Mouse (Mus musculus) fat pad, adult 2 months (tissue): ENCODE measurements at regions not wholly inside any gene's neighbourhood (a gene's known extent, or its start where the extent isn't known, plus 50 kb on each side); places are given as distances from the start of the nearest gene placed in this dataset.

ENCODE experiments used
- DNase-seq: peaks from one replicate; pipeline ENCODE4 v3.0.0-alpha.2; 2011; ENCODE audit warnings: low read depth, low spot score; ENCODE audit errors: extremely low read depth

DNA sequence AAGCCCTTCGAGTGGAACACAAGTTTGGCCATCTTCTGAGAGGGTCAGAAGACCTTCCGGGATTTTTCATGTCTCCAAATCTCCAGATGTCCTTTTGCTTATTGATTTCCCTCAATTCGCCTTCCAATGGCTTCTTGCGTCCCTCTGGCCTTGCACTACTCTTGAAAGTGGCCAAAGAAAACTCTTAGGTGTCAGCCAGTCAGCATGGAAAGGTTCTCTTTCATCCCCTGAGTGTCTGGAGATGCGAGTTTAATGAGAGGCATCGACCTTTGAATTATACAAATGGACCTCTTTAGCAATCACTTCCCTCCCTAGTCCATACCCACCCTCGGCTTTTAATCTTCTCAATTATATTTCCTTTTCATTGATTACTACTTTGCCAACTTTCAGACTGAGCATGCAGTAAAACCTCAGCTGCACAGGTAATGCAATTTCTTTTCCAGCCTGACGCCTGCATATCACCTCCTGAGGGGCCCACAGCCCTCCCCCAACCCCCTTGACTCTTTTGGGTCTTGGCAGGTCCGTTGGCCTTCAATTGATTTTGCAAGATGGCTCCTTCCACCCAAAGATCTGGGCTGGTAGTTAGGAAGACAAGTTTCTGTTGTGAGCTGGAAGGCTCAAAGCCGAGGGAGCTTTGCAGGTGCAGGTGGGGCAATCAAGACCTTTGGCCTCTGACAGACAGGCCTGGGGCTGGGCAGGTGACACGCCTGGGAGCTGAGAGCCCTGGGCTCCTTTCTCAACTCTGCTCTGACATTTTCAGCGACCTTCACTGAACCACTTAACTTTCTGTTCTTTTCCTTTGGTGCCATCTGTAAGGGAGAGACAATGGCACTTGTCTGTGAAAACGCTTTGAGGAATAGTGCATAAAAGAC lies 461.8 kb downstream of the Ccdc171 start:
- DNase-seq = no peak

DNA sequence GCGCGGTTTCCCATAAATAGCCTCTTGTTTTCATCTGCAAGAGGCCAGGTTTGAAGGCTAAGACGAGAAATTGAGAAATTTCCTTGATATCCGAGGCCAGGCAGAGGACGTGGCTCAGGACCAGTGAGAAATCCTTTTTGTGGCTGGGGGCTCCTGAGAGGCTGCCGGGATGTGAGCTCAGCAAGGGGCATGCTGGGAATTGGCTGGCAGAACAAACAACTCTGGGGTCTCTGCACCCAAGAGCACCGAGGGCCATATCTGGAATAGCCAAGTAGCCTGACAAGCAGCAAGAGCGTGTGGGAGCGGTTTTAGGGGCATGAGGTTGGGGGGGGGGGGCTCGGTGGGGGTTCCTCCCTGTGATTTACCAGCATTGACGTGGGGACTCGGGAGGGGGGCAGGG lies 462.5 kb downstream of the Ccdc171 start:
- DNase-seq = no peak

DNA sequence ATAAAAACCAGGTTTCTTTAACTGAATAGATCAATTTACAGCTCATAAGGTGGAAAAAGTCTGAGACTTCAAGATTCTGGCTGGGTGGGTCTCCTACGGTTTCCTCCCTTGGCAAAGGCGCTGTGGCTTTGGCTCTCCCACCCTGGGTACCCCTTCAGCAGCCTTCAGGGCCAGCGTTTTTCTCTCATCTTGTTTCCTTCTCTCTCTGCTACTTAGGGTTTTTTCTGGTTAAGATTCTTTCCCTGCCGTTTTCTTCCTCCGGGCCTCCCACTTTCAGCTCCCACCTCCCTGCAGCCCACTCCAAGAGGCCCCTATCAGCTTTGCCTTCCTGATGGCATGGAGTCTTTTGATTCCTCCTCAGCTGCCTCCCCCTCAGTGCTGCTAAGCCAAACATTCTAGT lies 463.0 kb downstream of the Ccdc171 start:
- no peak for DNase-seq

DNA sequence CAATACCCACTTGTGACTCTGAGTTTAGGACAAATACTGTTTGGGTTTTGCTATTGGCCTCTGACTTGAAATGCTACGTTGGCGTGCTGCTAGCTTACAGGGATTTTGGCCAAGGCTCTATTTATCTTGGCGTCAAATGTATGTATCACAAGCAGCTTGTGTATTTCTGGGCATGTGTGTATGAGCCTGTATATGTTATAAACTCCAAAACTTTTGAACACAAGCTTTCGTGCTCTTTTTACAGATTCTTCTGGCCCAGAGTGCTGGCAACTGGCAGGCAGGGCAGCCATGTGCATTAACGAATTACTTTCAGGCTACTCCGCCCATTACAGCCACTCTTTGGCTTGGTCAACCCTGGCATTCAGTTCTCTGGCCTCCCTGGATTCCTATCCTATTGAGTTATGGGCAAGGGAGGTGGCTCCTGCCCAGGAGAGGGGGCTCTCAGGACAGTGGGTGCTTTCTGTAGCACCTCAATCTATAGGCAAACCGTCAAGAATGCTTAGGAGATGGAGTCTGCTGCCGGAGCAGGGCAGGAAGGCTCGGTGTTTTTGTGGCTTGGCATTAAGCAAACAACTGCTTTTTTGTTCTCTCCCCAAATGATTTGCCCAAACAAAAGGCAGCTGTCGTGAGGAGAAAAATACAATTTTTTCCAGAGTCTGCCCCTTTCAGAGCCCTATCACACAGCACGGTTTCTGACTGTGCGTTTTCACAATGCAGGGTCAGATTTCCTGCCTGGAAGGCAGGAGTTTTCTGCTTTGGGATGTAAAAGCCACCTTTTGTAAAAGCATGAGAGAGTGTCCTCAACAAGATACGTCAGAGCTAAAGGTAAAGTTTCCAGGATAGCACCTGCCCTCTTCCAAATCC lies 465.0 kb downstream of the Ccdc171 start:
- DNase-seq = no peak

DNA sequence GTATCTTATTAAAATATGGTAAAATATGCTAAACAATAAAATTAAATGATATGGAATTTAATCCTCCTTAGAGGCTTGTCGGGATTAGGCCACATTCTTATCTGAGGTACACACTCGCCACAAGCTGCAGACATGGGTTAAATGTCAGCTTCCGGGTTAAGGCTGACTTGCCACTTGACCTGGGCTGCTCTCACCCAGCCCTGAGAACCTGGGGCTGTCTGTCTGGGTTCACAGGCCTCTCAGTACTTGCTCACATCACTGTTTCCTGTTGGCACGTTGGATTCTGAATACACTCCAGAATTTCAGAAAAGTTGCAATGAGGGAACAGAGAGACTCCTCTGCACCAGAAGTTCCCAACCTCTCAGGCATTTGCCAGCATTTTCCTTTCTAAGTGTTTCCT lies 465.9 kb downstream of the Ccdc171 start:
- DNase-seq = no peak

DNA sequence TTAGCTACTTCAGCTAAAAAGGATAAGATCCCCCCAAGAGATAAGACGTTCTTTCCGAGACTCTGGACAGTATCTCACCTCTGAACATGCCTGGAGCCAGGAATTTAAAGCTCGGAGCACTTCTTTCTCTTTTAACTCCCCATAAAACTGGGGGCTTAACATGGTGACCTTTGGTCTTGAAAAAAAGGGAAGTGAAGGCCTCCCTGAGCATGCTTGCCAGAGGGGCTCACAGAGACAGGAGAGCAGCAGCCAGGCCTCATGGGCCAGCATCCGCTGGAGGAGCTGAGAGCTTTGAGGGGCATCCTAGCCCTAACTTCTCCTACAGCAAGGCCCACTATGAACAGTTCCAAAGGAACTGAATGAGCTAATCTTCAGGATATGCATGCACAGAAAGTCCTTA lies 471.7 kb downstream of the Ccdc171 start:
- DNase-seq = no peak

DNA sequence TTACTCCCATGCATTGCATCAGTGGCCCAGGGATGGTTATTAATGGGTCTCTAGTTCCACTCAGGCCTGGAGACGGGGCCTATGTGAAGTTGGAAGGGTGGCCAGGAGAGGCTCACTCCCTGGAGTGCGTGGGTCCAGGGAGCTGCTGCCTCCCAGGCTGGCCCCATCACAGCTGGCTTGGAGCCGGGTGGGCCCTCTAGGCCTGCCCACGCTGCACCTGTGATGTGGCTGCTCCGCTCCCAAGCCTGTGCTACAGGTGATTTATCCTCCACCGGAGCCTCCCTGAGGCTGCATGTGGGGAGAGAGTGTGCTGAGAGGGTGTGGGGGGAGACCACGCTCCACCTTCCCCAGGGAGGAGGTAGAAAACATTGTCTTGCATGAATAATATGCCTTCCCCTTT lies 476.3 kb downstream of the Ccdc171 start:
- DNase-seq = no peak

DNA sequence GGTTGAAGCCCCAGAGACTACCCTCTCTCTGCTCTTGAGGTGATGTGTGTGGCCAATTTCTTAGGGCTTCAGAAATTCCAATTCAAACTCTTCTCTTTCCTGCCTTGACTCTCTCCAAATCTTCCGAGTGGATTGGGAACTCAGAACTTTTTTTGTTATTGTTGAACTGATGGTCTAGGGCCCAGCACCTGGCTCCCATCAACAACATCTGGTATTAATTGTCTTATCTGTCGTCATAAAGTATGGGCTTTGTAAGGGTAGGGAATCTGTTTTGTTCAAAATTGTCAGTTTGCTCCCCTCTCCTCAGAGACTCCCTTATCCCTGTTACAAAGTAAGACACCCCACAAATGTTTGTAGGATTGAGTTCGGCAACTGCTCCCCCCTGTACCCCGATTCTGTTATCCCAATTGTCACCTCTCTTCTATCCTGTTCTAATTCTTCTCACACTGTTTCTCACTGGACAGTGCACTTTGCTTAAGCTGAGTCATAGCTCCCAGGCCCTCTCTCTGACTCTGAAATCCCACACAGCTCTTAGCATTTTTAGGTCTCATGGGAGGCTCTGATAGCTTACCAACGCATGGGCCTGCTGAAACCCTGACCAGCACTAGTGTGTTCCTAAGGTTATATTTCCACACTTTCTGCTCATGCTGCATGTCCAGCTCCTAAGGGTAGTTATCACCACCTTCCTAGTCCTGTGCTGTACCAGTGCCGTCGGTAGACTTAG lies 478.9 kb downstream of the Ccdc171 start:
- no peak for DNase-seq

DNA sequence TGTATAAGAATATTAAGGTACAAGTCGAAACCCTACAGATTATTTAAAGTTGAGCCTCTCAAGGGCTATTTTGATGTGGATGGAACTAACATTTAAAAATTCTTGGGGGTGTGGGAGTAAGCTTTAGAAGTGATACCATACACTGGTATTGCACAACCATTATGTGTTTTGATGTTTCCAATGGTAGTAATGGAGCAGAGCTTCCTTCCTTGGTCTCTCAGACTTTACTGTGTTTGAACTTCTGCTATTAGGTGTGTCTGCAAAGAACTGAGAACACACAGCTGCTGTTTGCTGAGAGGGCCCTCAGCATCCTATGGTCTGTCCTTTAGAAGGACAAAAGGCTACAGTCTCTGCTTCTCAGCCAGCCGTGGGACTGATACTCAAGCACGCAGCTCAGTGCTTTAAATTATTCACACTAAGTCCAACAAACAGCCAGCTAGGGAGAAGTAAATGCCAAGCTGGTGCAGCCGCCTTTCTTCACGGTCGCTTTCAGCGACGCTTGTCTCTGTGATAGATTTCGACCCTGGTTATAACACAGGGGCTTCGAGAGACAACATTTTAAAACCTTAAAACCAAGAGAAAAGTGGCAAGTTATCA lies 479.5 kb downstream of the Ccdc171 start:
- DNase-seq = no peak

DNA sequence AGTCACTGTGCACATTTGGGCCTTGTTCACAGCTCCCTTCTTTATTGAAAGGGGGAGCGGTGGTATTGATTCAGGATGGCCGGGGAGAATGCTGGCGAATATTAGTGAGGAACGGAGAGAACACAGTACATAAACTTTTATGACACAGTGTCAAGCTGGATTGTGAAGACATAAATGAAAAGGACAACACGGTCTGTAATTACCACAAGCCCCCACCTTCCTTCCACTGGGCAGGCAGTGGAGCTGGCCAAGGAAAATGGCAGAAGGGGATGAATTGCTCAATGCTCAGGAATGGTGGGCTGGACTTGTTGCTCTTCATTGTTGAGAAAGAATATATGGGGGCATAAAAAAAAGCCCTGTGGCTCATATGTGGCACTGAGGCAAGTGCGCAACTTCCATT lies 486.6 kb downstream of the Ccdc171 start:
- peak; percentile 58 for DNase-seq

DNA sequence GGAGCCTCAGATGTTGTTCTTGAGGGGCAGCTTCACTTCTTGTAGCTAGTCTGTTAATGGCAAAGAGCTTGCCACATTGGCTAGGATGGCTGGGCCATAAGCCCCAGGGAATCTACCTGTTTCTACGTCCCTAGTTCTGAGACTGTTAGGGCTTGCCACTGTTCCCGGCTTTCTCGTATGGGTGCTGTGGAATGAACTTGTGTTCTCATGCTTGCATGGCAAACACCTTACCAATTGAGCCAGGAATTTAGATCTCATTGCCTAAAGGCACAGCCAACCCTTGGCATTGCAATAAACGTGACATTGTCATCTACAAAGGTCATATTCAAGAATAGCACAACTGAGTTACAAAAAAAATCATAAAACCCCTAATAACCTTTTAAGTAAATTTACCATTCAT lies 489.8 kb downstream of the Ccdc171 start:
- DNase-seq = peak; percentile 63

DNA sequence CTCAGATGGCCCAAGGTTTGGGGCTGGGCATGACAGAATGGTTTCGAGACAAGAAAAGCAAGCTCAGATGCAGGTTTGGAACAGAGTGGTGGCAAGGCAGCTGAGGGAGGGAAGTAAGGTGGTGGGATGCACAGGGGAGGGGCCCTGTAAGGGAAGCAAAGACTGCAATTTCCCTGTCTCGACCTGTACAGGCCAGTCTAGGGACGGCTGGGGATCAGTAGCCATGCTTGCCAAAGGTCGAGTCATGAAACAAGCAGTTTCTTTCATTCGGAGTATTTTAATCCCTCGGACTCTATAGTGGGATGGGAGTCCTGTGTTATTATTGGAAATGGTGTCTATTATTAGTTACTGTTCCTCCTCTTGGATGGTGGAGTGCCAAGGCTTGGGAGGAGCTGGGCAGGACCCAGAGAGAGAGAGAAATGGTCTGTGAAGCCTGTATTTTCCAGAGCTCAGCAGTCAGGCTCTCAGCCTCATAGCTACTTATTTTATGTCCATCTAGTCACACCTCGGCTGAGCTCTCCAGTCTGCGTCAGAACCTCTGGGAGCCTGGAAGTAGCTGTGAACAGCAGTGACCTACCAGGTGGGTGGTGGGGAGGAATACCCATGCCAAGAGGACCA lies 490.3 kb downstream of the Ccdc171 start:
- peak; percentile 69 for DNase-seq

DNA sequence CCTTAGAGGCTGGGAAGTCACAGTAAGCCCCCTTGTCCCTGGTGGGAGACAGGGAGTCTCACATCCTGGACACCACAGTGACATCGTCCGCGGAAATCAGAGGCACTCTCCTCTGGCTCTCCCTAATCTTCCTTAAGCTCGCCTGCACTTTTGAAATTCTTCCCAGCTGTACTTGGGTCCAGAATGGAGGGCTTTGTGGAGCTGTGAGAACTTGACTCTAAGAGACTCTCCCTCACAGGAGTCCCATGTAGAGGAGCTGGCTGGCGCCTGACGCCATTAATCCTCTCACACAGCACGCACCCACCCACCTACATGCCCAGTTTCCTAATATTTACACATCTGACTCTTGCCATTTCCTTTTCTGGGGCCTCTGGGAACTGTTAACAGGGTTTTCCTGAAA lies 492.8 kb downstream of the Ccdc171 start:
- DNase-seq = no peak

DNA sequence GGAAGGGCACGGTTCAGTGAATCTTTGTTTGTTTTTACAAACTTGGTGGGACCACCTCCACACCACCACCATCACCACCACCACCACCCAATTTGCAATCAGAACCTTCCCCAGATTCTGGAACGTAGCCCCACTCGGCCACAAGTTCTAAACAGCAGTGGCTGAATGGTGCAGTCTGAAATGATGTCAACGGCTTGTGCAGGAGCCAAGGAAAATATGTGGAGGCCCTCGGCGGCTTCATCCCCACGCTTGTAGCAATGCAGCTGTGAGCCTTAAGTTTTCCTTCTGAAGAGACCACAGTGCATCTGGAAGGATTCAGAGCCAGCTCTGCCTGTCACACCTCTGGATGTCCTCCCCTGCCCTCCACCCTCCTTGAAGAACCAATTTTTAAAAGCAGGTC lies 493.4 kb downstream of the Ccdc171 start:
- no peak for DNase-seq

DNA sequence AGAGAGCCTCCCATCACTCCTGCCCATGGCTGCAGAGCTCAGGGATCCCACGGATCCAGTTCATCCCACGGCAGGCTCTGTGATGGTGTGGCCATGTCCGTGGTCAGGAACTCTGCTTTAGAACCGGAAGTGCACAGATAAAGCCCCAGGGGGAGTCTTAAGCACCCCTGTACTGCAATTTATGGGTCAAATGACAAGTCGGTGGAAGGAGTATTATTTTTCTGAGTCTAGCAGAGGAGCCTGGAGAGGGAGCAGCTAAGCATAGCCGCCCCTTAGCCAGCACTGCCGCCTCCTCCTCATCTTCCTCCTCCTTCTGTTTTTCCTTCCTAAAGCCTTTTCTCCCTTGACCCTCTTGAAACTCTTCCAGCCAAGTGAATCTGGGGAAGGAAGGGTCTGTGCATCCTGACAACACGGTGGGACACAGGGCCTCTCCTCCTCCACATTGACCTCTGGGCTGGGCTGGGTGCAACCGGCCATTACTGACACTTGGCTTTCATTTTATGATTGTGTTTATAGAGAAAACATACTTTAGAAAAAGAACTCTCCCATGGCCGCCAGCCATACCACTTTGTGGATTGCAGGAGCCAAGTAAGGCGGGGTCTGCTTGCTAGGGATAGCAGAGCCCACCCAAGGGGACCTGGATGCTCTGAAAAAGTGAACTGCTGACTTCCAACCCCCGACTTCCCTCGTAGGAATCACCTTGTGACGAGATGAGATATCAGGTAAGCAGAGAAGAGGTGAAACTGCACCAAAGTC lies 494.3 kb downstream of the Ccdc171 start:
- DNase-seq = no peak

DNA sequence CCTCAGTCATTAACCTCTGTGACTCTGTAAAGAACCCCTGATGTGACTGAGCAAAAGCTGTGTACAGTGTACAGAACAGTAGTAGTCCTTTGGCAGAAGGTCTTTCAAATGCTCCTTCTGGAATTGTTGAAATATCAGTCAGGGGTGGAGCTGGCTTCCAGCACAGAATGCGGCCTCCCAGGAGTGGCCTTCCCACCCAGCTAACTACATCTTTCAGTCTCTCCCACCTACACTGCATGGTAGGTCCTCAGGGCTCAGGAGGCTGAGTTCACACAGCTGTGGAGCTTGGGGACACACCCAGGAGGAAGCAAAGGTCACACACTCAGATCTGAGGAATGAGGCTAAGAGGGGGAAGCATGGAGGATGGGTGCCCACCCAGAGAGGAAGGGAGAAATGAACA lies 495.3 kb downstream of the Ccdc171 start:
- no peak for DNase-seq

DNA sequence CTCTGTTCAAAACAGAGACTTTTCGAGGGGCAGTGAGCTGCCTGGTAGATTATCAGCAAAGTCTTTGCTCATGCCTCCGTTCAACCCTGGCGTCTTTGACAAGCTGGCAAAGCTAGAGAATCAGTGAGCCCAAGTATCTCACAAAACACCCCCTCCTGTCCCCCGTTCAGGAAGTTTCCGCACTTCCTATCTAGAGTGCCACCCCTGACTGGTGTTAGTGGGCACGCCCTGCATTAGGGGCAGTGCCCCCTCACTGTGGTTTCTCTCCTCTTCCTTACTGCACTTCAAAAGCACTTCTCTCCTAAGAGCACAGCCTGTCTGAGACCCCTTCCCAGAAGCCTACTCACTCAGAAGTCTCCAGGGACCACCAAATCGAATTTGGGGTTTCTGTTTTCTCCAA lies 497.0 kb downstream of the Ccdc171 start:
- DNase-seq = no peak

DNA sequence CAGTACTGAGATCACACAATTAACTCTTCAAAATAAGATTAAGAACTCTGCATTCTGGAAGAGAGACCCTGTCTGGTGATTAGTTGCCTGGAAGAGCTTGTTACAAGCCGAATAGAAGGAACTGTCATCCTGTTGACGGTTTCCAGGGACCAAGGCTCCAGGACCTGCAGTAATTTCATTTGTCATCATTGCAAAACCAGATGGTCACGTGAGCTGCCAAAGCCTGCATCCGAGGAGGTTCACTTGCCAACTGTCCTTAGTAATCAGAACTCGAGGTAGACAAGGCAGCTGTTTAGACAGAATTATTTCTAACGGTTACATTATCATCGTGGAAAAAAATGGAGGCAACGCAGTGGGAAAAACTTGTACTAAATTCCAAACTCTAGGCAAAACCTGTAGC lies 500.8 kb downstream of the Ccdc171 start:
- no peak for DNase-seq

DNA sequence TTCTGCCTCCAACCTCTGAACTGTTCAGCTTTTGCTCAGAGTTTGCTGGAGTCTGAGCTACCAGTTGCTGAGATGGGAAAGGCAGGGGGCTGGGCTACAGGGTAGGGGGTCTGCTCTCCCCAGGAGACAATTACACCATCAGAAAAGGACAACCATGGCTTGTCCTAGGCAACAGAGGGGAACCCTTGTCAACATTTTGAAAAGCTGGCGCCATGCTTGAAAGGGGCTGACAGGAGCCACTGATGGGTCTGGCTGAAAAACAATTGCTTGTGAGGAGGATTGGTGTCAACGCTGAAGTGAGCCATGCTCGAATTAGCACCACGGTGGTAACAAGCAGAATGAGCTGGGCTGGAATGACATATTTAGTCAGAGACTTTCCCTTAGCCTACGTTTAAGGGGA lies 502.8 kb downstream of the Ccdc171 start:
- no peak for DNase-seq

DNA sequence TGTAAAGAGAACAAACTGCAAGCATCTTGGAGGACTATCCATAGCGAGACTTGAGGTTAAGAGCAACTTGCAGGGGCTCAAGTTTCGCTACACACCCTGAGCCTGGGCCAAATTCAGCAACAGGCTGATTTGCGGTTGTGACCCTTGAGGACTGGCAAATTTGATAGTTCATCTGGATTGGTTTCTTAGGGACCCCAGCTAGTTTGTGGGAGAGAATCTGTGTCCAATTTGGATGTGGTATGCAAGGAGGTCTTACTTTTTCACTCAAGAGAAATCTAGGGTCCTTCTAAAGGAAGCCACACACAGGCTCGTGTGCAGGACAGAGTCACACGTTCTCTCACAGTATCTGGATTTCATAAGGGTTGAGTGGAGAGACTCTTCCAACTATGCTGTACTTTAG lies 505.6 kb downstream of the Ccdc171 start:
- no peak for DNase-seq
